In the genomic region with DNA sequence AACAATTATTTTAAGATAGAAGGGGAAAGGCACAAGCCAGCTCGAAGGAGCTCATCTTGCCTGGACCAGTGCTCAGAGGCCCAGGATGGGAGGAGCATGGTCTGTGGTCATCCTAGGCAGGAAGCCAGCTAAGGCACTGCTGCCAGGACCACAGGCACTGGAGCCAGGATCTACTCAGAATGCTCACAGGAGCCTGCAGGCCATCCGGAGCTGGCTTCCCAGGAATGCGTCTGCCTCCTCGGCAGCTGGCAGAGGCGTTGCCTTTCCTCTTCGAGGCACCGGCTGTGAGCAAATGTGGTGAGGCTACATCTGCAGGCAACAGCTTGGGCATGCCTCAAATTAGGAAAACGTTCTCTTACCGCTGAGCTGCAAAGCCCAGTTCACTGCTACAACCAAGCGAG, we compare ENCODE assay signal across 8 mouse cellular contexts. TPM values are rescaled to one million over a fixed set of nuclear protein-coding genes. Genes with fewer than 3 reads are reported as not detected.
DNase-seq lines count a peak whose midpoint lies in the region; ATAC-seq and TF ChIP-seq lines count a peak whose summit lies in the region.

No protein-coding gene starts in this region.

- peak; percentile 53 for DNase-seq in midbrain, embryonic 11.5 days (ENCODE audit: low spot score, missing footprints)
- peak; percentile 84 for DNase-seq in cerebellum, adult 8-10 months
- peak; percentile 87 for DNase-seq in gastrocnemius, adult 2 months
- DNase-seq in kidney, adult 9 months = peak; percentile 82
- DNase-seq in right cerebral cortex, postnatal 14 days = peak; percentile 54
- no peak for DNase-seq in c-Kit-positive CD71-positive TER-119-positive erythroid progenitor cells, embryonic 14.5 days (ENCODE audit: low spot score)

- H3K36me3 ChIP-seq in midbrain, embryonic 11.5 days (ENCODE audit: control insufficient read depth, insufficient read depth, low read length) = no peaks in the 10 kb centered on the region
- no peaks in the 10 kb centered on the region for H3K36me3 ChIP-seq in midbrain, embryonic 15.5 days (replicated peaks)
- H3K36me3 ChIP-seq in limb, embryonic 12.5 days = no peaks in the 10 kb centered on the region

- no peaks in the 10 kb centered on the region for H3K9me3 ChIP-seq in midbrain, embryonic 11.5 days (ENCODE audit: control insufficient read depth, low read length)
- no peaks in the 10 kb centered on the region for H3K9me3 ChIP-seq in midbrain, embryonic 15.5 days
- no peaks in the 10 kb centered on the region for H3K9me3 ChIP-seq in limb, embryonic 12.5 days

- no peaks in the 10 kb centered on the region for H3K4me1 ChIP-seq in midbrain, embryonic 11.5 days (ENCODE audit: control insufficient read depth, insufficient read depth, low read length)
- no peaks in the 10 kb centered on the region for H3K4me1 ChIP-seq in midbrain, embryonic 15.5 days
- peaks cover 11% of the 10 kb centered on the region for H3K4me1 ChIP-seq in limb, embryonic 12.5 days (replicated peaks)

- no peak for TF ChIP-seq CTCF in gastrocnemius, adult 2 months (IDR thresholded peaks at IDR 0.05)

- no peak overlapping the region for H3K27ac ChIP-seq in midbrain, embryonic 11.5 days (ENCODE audit: low read depth, low read length)
- H3K27ac ChIP-seq in midbrain, embryonic 15.5 days = no peak overlapping the region
- peak overlapping the region; percentile 38; the same call in 1 of the 2 replicates for H3K27ac ChIP-seq in gastrocnemius, adult 2 months
- peak overlapping the region; percentile 73; the same call in 1 of the 2 replicates for H3K27ac ChIP-seq in limb, embryonic 12.5 days

- no peak for ATAC-seq in midbrain, embryonic 11.5 days (ENCODE audit: low FRiP score)
- no peak for ATAC-seq in midbrain, embryonic 15.5 days (replicated peaks)
- ATAC-seq in limb, embryonic 12.5 days (ENCODE audit: insufficient number of reproducible peaks, insufficient read depth, low FRiP score, low TSS enrichment, low read depth) = peak; percentile 59; the same call in 1 of the 2 replicates

- WGBS in midbrain, embryonic 11.5 days = 77% methylated on average over 10 of the region's 10 CpGs
- WGBS in midbrain, embryonic 15.5 days = 72% methylated on average over 10 of the region's 10 CpGs
- 28% methylated on average over 10 of the region's 10 CpGs for WGBS in limb, embryonic 12.5 days

- H3K4me2 ChIP-seq in midbrain, embryonic 11.5 days = no peak overlapping the region
- H3K4me2 ChIP-seq in midbrain, embryonic 15.5 days = no peak overlapping the region
- peak overlapping the region; percentile 13; the same call in 1 of the 2 replicates for H3K4me2 ChIP-seq in limb, embryonic 12.5 days

- no peak overlapping the region for H3K4me3 ChIP-seq in midbrain, embryonic 11.5 days (ENCODE audit: low read depth, low read length)
- no peak overlapping the region for H3K4me3 ChIP-seq in midbrain, embryonic 15.5 days
- H3K4me3 ChIP-seq in gastrocnemius, adult 2 months = no peak overlapping the region
- no peak overlapping the region for H3K4me3 ChIP-seq in limb, embryonic 12.5 days (replicated peaks)

- no peak overlapping the region for H3K9ac ChIP-seq in midbrain, embryonic 11.5 days (ENCODE audit: low read length)
- no peak overlapping the region for H3K9ac ChIP-seq in midbrain, embryonic 15.5 days
- H3K9ac ChIP-seq in limb, embryonic 12.5 days (replicated peaks) = no peak overlapping the region

- H3K27me3 ChIP-seq in midbrain, embryonic 11.5 days (ENCODE audit: control insufficient read depth, insufficient read depth, low read length) = no peaks in the 10 kb centered on the region
- H3K27me3 ChIP-seq in midbrain, embryonic 15.5 days (replicated peaks) = no peaks in the 10 kb centered on the region
- H3K27me3 ChIP-seq in limb, embryonic 12.5 days = no peaks in the 10 kb centered on the region

- intact Hi-C loops in gastrocnemius, adult 2 months (cut with DNase I) = no loop called here

RNA-seq across cellular contexts. Expression of gene Hs6st1, which starts 37.8 kb away (rescaled TPM):
- polyA plus RNA-seq in midbrain, embryonic 11.5 days (2014; fragmentation: Nextera tagmentation; extraction: Ambion mirVana) = 16.7 and 20.3 TPM in 2 replicates
- 26.1 and 29.6 TPM in 2 replicates for polyA plus RNA-seq in midbrain, embryonic 15.5 days (2015; fragmentation: Nextera tagmentation; extraction: Ambion mirVana)
- 10 to 100 TPM; 20.7 to 22.0 TPM for total RNA-seq in gastrocnemius, adult 2 months (2021)
- polyA plus RNA-seq in limb, embryonic 12.5 days (2016; fragmentation: Nextera tagmentation; extraction: Ambion mirVana) = 4.9 and 12.0 TPM in 2 replicates

Comparison
In these comparisons a context has a peak if more than half of its experiments do, and no peak if none do; other contexts are left out.
1. H3K27ac ChIP-seq: peak in gastrocnemius, adult 2 months (single experiment) and limb, embryonic 12.5 days (single experiment); none in midbrain, embryonic 11.5 days (single experiment) and midbrain, embryonic 15.5 days (single experiment).